Mouse (Mus musculus): Measurements from ENCODE around the gene Mgst2. TPM values are rescaled to one million over a fixed set of nuclear protein-coding genes. Genes with fewer than 3 reads are reported as not detected.

The Mgst2 gene
- polyA plus RNA-seq, 1 experiment from 2014 or later: 1.1 TPM

GRCm38 (mm10) chr3:51670414-51671070, 10.4 kb downstream of the Mgst2 start:
- H3K4me3 ChIP-seq (ENCODE audit: low read length): no peak overlapping the region
- H3K36me3 ChIP-seq (ENCODE audit: insufficient read depth, low read length): no peaks in the 10 kb centered on the region
- H3K9me3 ChIP-seq (ENCODE audit: low read length): no peaks in the 10 kb centered on the region
- H3K9ac ChIP-seq (replicated peaks; ENCODE audit: low read length): no peak overlapping the region
- H3K4me1 ChIP-seq (ENCODE audit: insufficient read depth, low read length): peaks cover 8% of the 10 kb centered on the region; the same call in 1 of the 2 replicates
- no peaks in the 10 kb centered on the region for H3K27me3 ChIP-seq (ENCODE audit: insufficient read depth, low read length)
- ATAC-seq (ENCODE audit: low FRiP score, low TSS enrichment): no peak
- no peak overlapping the region for H3K27ac ChIP-seq (ENCODE audit: low read length)
- no peak overlapping the region for H3K4me2 ChIP-seq (replicated peaks; ENCODE audit: low read depth, low read length)
- 62% methylated on average over 5 of the region's 5 CpGs for WGBS

- ATAC-seq (ENCODE audit: low FRiP score, low TSS enrichment): no peak
- Histone ChIP-seq H3K27me3 (ENCODE audit: insufficient read depth, low read length) (0 out of 2 replicates have a peak, but pooled peaks cover under 1% of the 10 kb centered on the region), H3K4me1 (ENCODE audit: insufficient read depth, low read length) (peaks cover 8% of the 10 kb centered on the region; the same call in 1 of the 2 replicates), H3K36me3 (ENCODE audit: insufficient read depth, low read length) (no peaks in the 10 kb centered on the region), H3K9me3 (ENCODE audit: low read length) (no peaks in the 10 kb centered on the region), H3K4me2 (replicated peaks; ENCODE audit: low read depth, low read length) (no peak overlapping the region), H3K27ac (ENCODE audit: low read length) (no peak overlapping the region), H3K9ac (replicated peaks; ENCODE audit: low read length) (no peak overlapping the region), H3K4me3 (ENCODE audit: low read length) (no peak overlapping the region)
- 93% methylated on average over 1 of the region's 1 CpGs for WGBS
Observed at GRCm38 (mm10) chr3:51671071-51671469, 10.9 kb downstream of the Mgst2 start.

- Histone ChIP-seq H3K9me3 (ENCODE audit: low read length) (no peaks in the 10 kb centered on the region), H3K4me1 (ENCODE audit: insufficient read depth, low read length) (peaks cover 8% of the 10 kb centered on the region; the same call in 1 of the 2 replicates), H3K27me3 (ENCODE audit: insufficient read depth, low read length) (0 out of 2 replicates have a peak, but pooled peaks cover 3% of the 10 kb centered on the region), H3K4me3 (ENCODE audit: low read length) (no peak overlapping the region), H3K27ac (ENCODE audit: low read length) (no peak overlapping the region), H3K36me3 (ENCODE audit: insufficient read depth, low read length) (no peaks in the 10 kb centered on the region), H3K9ac (replicated peaks; ENCODE audit: low read length) (no peak overlapping the region), H3K4me2 (replicated peaks; ENCODE audit: low read depth, low read length) (no peak overlapping the region)
- 69% methylated on average over 4 of the region's 4 CpGs for WGBS
- no peak for ATAC-seq (ENCODE audit: low FRiP score, low TSS enrichment)
Observed at GRCm38 (mm10) chr3:51672631-51673030, 12.5 kb downstream of the Mgst2 start.

- H3K4me2 ChIP-seq (replicated peaks; ENCODE audit: low read depth, low read length): no peak overlapping the region
- H3K4me3 ChIP-seq (ENCODE audit: low read length): no peak overlapping the region
- H3K9ac ChIP-seq (replicated peaks; ENCODE audit: low read length): no peak overlapping the region
- 0 out of 2 replicates have a peak, but pooled peaks cover 3% of the 10 kb centered on the region for H3K27me3 ChIP-seq (ENCODE audit: insufficient read depth, low read length)
- H3K9me3 ChIP-seq (ENCODE audit: low read length): no peaks in the 10 kb centered on the region
- peaks cover 5% of the 10 kb centered on the region; the same call in 1 of the 2 replicates for H3K4me1 ChIP-seq (ENCODE audit: insufficient read depth, low read length)
- peak; percentile 68 for ATAC-seq (ENCODE audit: low FRiP score, low TSS enrichment)
- 68% methylated on average over 21 of the region's 21 CpGs for WGBS
- no peak overlapping the region for H3K27ac ChIP-seq (ENCODE audit: low read length)
- no peaks in the 10 kb centered on the region for H3K36me3 ChIP-seq (ENCODE audit: insufficient read depth, low read length)
Observed at GRCm38 (mm10) chr3:51673408-51674086, 13.4 kb downstream of the Mgst2 start.

GRCm38 (mm10) chr3:51674963-51675362, 14.8 kb downstream of the Mgst2 start:
- no peak for ATAC-seq (ENCODE audit: low FRiP score, low TSS enrichment)
- H3K4me2 ChIP-seq (replicated peaks; ENCODE audit: low read depth, low read length): no peak overlapping the region
- H3K36me3 ChIP-seq (ENCODE audit: insufficient read depth, low read length): no peaks in the 10 kb centered on the region
- no peak overlapping the region for H3K9ac ChIP-seq (replicated peaks; ENCODE audit: low read length)
- 0 out of 2 replicates have a peak, but pooled peaks cover 3% of the 10 kb centered on the region for H3K4me1 ChIP-seq (ENCODE audit: insufficient read depth, low read length)
- WGBS: 78% methylated on average over 3 of the region's 3 CpGs
- H3K9me3 ChIP-seq (ENCODE audit: low read length): no peaks in the 10 kb centered on the region
- H3K4me3 ChIP-seq (ENCODE audit: low read length): no peak overlapping the region
- no peak overlapping the region for H3K27ac ChIP-seq (ENCODE audit: low read length)
- 0 out of 2 replicates have a peak, but pooled peaks cover 3% of the 10 kb centered on the region for H3K27me3 ChIP-seq (ENCODE audit: insufficient read depth, low read length)

- WGBS: 95% methylated on average over 6 of the region's 6 CpGs
- no peak overlapping the region for H3K4me2 ChIP-seq (replicated peaks; ENCODE audit: low read depth, low read length)
- peaks cover 24% of the 10 kb centered on the region for H3K36me3 ChIP-seq (ENCODE audit: insufficient read depth, low read length)
- H3K4me1 ChIP-seq (ENCODE audit: insufficient read depth, low read length): no peaks in the 10 kb centered on the region
- no peaks in the 10 kb centered on the region for H3K9me3 ChIP-seq (ENCODE audit: low read length)
- H3K27ac ChIP-seq (ENCODE audit: low read length): no peak overlapping the region
- no peak for ATAC-seq (ENCODE audit: low FRiP score, low TSS enrichment)
- H3K4me3 ChIP-seq (ENCODE audit: low read length): no peak overlapping the region
- no peaks in the 10 kb centered on the region for H3K27me3 ChIP-seq (ENCODE audit: insufficient read depth, low read length)
- H3K9ac ChIP-seq (replicated peaks; ENCODE audit: low read length): no peak overlapping the region
Observed at GRCm38 (mm10) chr3:51685539-51685938, 25.4 kb downstream of the Mgst2 start.

- ATAC-seq (ENCODE audit: low FRiP score, low TSS enrichment): no peak
- Histone ChIP-seq H3K27me3 (ENCODE audit: insufficient read depth, low read length) (no peaks in the 10 kb centered on the region), H3K9me3 (ENCODE audit: low read length) (no peaks in the 10 kb centered on the region), H3K36me3 (ENCODE audit: insufficient read depth, low read length) (peaks cover 30% of the 10 kb centered on the region), H3K9ac (replicated peaks; ENCODE audit: low read length) (no peak overlapping the region), H3K4me2 (replicated peaks; ENCODE audit: low read depth, low read length) (no peak overlapping the region), H3K27ac (ENCODE audit: low read length) (no peak overlapping the region), H3K4me1 (ENCODE audit: insufficient read depth, low read length) (no peaks in the 10 kb centered on the region), H3K4me3 (ENCODE audit: low read length) (no peak overlapping the region)
- 92% methylated on average over 6 of the region's 6 CpGs for WGBS
Observed at GRCm38 (mm10) chr3:51686316-51686715, 26.2 kb downstream of the Mgst2 start.

- no peaks in the 10 kb centered on the region for H3K4me1 ChIP-seq (ENCODE audit: insufficient read depth, low read length)
- ATAC-seq (ENCODE audit: low FRiP score, low TSS enrichment): no peak
- no peak overlapping the region for H3K27ac ChIP-seq (ENCODE audit: low read length)
- no peaks in the 10 kb centered on the region for H3K27me3 ChIP-seq (ENCODE audit: insufficient read depth, low read length)
- WGBS: 87% methylated on average over 6 of the region's 6 CpGs
- peaks cover 31% of the 10 kb centered on the region for H3K36me3 ChIP-seq (ENCODE audit: insufficient read depth, low read length)
- H3K9ac ChIP-seq (replicated peaks; ENCODE audit: low read length): no peak overlapping the region
- no peaks in the 10 kb centered on the region for H3K9me3 ChIP-seq (ENCODE audit: low read length)
- H3K4me2 ChIP-seq (replicated peaks; ENCODE audit: low read depth, low read length): no peak overlapping the region
- no peak overlapping the region for H3K4me3 ChIP-seq (ENCODE audit: low read length)
Observed at GRCm38 (mm10) chr3:51686791-51687190, 26.6 kb downstream of the Mgst2 start.

- no peak overlapping the region for H3K27ac ChIP-seq (ENCODE audit: low read length)
- H3K4me3 ChIP-seq (ENCODE audit: low read length): no peak overlapping the region
- peaks cover 39% of the 10 kb centered on the region for H3K36me3 ChIP-seq (ENCODE audit: insufficient read depth, low read length)
- peaks cover 4% of the 10 kb centered on the region; the same call in 1 of the 2 replicates for H3K9me3 ChIP-seq (ENCODE audit: low read length)
- no peaks in the 10 kb centered on the region for H3K4me1 ChIP-seq (ENCODE audit: insufficient read depth, low read length)
- no peaks in the 10 kb centered on the region for H3K27me3 ChIP-seq (ENCODE audit: insufficient read depth, low read length)
- H3K9ac ChIP-seq (replicated peaks; ENCODE audit: low read length): no peak overlapping the region
- 90% methylated on average over 8 of the region's 8 CpGs for WGBS
- no peak for ATAC-seq (ENCODE audit: low FRiP score, low TSS enrichment)
- H3K4me2 ChIP-seq (replicated peaks; ENCODE audit: low read depth, low read length): no peak overlapping the region
Observed at GRCm38 (mm10) chr3:51688725-51689124, 28.6 kb downstream of the Mgst2 start.

GRCm38 (mm10) chr3:51693196-51693595, 33.0 kb downstream of the Mgst2 start:
- ATAC-seq (ENCODE audit: low FRiP score, low TSS enrichment): no peak
- H3K4me2 ChIP-seq (replicated peaks; ENCODE audit: low read depth, low read length): no peak overlapping the region
- H3K4me1 ChIP-seq (ENCODE audit: insufficient read depth, low read length): no peaks in the 10 kb centered on the region
- no peak overlapping the region for H3K4me3 ChIP-seq (ENCODE audit: low read length)
- no peaks in the 10 kb centered on the region for H3K27me3 ChIP-seq (ENCODE audit: insufficient read depth, low read length)
- H3K27ac ChIP-seq (ENCODE audit: low read length): no peak overlapping the region
- no peak overlapping the region for H3K9ac ChIP-seq (replicated peaks; ENCODE audit: low read length)
- H3K36me3 ChIP-seq (ENCODE audit: insufficient read depth, low read length): peaks cover 40% of the 10 kb centered on the region
- peaks cover 4% of the 10 kb centered on the region; the same call in 1 of the 2 replicates for H3K9me3 ChIP-seq (ENCODE audit: low read length)
- WGBS: 82% methylated on average over 10 of the region's 10 CpGs

Data from kidney, embryonic 16.5 days (tissue).